Mouse (Mus musculus) lung, postnatal 36 days (tissue): ENCODE results near the gene Arl2bp.

ENCODE experiments used
- DNase-seq: peaks from one replicate; pipeline ENCODE4 v3.0.0; 2022; ENCODE audit warnings: mixed read lengths

The Arl2bp gene

GRCm38 (mm10) chr8:94666456-94667308, at the start of gene Arl2bp:
TSS of gene Arl2bp (plus strand) at chr8:94666600.
- peak; percentile 97 for DNase-seq

DNA sequence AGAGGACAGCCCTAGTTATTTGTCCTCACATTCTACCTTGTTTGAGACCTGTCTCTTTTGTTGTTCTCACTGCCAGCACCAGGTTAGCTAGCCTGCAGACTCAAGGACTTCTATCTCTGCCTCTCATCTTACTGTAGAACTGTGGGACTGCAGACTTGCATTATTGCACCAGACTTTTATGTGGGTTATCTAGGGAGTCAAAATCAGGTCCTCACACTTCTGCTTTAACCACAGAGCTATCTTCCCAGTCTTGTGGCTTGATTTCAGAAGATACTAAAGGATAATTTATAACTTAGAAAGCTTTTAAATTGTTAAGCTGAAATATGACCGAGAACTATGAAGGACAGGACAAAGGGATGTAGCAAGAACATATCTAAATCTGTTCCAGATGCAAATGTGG, 41.5 kb upstream of the Arl2bp start:
- DNase-seq: no peak

- DNase-seq: no peak
These were observed 32.7 kb upstream of the Arl2bp start for GRCm38 (mm10) chr8:94633564-94634194.

GRCm38 (mm10) chr8:94634211-94634610, 32.2 kb upstream of the Arl2bp start:
- no peak for DNase-seq

DNA sequence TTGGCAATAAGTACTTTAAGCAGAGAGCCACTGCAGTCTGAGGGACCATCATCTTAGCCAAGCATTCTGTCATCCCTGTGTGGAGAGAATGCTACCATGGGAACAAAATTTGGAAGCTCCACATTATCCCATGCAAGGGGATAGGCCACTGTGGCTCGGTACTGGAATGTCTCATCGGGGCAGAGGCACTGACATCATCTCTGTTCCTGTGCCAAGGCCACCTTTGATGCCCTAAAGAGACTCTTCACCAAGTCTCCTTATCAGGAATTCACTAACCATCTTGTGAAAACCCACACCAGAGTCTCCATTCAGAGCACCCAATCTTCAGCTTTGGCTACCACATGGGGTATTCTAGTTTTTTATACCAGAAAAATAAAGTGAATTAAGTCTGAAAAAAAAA, 25.2 kb upstream of the Arl2bp start:
- no peak for DNase-seq

DNA sequence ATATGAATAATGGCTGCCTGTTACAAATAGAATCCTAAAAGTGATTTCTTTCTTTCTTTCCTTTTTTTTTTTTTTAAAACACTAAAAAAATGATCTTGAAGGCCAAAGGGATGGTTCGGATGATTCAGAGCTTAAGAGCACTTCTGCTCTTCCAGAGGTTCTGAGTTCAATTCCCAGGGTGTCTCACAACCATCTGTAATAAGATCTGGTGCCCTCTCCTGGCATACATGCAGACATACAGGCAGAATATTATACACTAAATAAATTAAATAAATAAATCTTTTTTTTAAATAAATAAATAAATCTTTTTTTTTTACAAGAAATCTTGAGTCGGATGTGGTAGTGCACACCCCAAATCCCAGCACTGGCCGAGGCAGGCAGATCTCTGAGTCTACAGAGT, 24.5 kb upstream of the Arl2bp start:
- DNase-seq: no peak

DNA sequence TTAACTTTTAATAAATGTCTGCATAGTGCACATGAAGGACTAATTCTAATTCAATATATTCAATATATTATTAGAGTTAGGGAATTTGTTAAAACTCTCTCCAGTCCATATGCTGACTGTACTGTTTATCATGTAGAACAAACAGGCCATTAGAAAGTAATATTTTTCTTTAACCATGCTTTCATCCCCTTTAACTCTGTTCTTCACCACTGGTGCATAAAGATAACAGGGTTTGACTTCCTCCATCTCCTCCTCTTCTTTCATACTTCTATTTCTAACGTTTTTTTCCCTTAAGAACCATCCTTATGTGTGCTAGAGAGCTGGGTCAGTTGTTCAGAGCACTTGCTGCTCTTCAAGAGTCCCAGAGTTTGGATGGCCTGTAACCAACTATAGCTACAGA, 21.2 kb upstream of the Arl2bp start:
- DNase-seq: no peak

DNA sequence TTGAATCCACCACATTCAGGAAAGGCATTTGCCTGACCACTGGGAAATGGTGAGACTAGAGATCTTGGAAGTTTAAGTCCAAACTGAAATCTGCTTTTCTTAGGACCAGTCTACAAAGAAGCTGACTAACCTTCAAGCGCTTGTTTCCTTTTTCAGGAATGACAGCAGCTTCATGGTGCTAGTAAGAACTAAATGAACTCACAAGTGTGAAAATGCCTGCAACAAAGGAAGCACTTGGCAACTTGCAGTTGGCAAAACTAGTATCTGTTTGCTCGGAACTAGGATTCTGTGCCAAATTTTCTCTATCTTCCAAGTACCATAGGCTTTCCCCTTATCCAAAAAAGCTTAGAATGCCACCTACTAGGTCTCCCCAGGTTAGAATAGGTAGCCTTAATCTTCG, 20.2 kb upstream of the Arl2bp start:
- DNase-seq: no peak

DNA sequence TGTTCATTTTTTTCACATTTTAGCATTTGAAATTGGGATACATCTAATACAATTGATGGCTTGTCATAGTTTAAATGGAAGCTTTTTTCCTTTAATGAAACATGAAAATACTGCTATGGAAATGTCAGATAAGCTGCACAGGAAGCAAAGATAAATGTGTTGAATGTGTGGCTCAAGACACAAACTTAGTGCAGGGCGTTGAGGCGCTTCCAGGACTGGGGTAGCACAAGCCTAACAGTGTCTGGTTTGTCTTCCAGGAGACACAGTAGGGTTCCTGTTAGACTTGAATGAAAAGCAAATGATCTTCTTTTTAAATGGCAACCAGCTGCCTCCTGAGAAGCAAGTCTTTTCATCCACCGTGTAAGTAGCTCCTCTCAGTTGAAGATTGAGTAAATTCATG, 16.9 kb upstream of the Arl2bp start:
- DNase-seq: no peak

DNA sequence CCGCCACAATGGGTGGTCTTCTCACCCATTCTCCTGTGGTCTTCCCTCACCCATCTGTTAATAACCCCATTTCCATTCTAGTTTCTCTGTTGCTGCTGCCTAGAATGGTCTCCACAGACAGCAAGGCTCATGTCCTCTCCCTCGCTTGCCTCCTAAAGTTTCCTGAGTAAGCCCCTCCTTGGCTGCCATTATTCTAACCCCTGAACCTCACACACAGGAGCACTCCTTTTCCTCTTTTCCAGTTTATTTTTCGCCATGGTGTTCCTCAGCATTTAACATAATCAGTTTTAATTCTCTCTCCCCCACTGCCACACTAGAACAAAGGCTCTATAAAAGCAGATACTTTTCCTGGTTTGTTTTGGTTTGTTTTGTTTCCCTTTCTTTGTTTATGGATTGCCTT, 13.4 kb upstream of the Arl2bp start:
- DNase-seq: no peak

DNA sequence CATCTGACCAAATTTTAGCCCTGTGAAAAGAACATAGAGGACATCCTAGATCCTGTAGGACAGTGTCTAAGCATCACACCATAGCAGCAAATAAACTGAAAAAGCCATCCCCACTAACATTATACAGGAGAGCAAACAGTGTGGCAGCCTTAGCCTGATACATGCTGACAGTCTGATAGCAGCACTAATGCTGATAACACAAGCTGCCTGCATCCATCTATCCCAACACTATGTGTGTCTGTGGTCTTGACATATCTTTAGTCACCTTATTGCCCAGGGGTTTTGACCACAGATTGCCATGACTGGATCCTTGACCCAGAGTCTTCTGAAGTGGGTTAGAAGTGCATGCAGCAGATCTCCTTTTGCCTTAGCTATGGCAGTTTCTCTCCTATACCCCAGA, 11.4 kb upstream of the Arl2bp start:
- no peak for DNase-seq

GRCm38 (mm10) chr8:94658031-94658430, 8.4 kb upstream of the Arl2bp start:
- DNase-seq: no peak

DNA sequence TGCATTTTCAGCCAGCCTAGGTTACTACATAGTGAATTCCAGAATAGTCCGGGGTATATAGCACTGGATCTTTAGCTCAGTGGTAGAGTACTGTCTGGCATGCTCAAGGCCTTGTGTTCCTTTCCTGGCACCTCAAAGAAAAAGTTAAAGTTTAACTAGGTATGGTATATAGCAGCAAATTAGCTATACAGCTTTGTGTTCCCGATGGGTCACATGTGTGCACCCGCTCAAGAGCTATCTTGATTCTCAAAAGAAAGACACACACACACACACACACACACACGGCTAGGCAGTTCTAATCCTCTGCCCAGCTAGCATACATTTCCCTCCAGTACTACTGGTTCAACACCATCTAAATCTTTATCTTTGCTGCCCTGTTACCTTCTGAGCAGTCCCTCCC, 6.0 kb upstream of the Arl2bp start:
- DNase-seq: no peak

DNA sequence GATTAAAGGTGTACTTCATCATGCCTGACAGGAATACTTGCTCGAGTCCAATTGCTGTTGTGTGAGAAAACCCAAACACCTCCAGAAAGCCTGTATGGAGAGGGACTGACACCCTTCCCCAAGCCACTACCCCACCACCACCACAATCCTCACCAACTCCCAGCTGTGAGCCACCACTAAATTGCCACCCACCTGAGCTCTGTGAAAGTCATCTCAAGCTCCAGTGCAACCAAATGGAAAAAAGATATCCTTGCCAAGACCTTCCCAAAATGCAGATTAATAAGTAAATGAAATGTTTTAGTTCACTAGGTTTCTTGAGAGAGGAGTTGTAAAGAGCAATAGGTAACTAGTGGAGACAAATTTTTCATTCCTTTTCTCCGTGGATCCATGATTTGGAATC, 1.7 kb upstream of the Arl2bp start:
- no peak for DNase-seq

GRCm38 (mm10) chr8:94674384-94674783, 8.0 kb downstream of the Arl2bp start:
- DNase-seq: peak; percentile 67

GRCm38 (mm10) chr8:94675923-94676322, 9.5 kb downstream of the Arl2bp start:
- DNase-seq: no peak

GRCm38 (mm10) chr8:94678582-94678981, 12.2 kb downstream of the Arl2bp start:
- DNase-seq: peak; percentile 86

GRCm38 (mm10) chr8:94680414-94680813, 14.0 kb downstream of the Arl2bp start:
- DNase-seq: no peak

DNA sequence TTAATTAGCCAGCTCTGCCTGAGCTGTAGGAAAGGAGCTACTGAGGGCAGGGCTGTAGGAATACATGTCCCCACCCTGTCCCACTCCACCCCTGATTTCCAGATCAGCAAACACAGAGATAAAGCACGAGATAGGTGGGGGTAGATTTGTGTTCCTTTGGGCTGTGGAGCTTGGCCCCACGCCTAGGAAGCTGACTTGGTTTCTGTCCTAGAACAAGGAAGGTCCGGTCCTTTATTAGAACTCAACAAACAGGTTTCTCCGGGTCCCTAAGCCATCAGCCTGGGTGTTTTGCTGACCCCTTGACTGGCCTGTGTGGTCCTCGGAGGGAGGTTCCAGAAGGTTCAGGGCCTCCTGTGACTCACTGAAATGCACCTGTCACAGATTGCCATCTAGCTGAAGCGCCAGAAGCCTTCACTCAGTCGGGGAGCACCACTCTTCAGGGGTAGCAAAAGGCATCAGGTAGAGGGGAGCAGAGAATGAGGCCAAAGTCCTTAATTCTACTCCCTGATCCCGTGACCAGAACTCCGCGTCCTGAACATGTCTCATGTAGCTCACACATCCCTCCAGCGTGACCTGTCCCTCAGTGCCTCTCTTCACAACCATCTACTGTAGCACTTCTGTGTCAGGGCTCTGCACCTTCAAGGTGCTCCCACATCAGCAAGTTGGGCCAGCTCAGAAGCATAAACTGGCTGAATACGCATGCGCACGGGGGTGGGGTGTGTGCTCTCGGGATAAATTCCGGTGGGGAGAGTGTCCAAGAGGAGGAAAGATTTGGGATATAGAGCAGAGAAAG, 16.5 kb downstream of the Arl2bp start:
- DNase-seq: peak; percentile 91

- DNase-seq: no peak
These were observed 17.9 kb downstream of the Arl2bp start for GRCm38 (mm10) chr8:94684287-94684686.

- DNase-seq: peak; percentile 49
These were observed 19.6 kb downstream of the Arl2bp start for GRCm38 (mm10) chr8:94685953-94686352.

GRCm38 (mm10) chr8:94694701-94695100, 28.3 kb downstream of the Arl2bp start:
- DNase-seq: no peak

DNA sequence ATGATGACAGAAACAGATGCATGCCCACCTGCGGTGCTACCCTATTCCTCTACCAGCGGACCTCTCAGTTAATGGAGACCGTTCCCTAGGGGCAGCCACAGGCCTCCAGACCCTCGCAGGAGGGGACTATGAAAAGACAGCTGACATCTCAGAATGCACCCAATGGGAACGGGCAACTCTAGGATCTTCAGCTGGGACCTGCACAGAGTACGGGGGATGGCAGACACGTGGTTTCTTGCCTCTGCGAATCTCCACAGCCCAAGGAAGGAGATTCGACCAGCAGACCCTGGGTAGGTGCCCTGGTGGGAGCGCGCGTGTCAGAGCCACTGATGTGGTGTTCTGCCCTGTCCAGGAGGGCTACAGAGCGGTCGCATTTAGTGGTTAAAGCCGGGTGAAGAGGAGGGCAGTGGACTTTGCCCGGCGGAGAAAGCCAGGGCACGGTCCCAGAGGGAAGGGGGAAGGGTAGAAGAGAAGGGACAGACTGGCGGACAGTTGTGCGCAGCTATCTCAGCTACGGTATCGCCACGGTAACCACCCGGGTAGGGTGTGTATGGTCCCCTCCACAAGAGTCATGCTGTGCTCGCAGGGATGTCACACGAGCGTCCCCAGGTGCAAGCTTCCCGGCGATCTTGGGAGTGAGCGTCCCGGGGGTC, 29.1 kb downstream of the Arl2bp start:
- DNase-seq: no peak
